Mouse (Mus musculus) cortical plate, adult 2 months (tissue): Measurements from ENCODE around the gene Utp11. TPM values are rescaled to one million over a fixed set of nuclear protein-coding genes. Genes with fewer than 3 reads are reported as not detected.

Source experiments
- H3K27ac ChIP-seq: fragments of 200-500 bp; 2 replicates; pipeline ENCODE4 v1.5.1; 2012; ENCODE audit warnings: low read length, control low read depth, inconsistent platforms; ENCODE audit not compliant: insufficient read depth
- H3K4me1 ChIP-seq: fragments of 200-500 bp; 2 replicates; pipeline ENCODE4 v1.6.1; 2011; ENCODE audit warnings: low read length; ENCODE audit not compliant: control insufficient read depth, insufficient read depth
- H3K4me3 ChIP-seq: fragments of 200-500 bp; 2 replicates; pipeline ENCODE4 v1.5.1; 2011; ENCODE audit warnings: mild to moderate bottlenecking, low read length, control low read depth; ENCODE audit not compliant: insufficient read depth
- CTCF ChIP-seq: fragments of 200-500 bp; IDR thresholded peaks from 2 replicates; pipeline ENCODE4 v1.5.1; 2011; ENCODE audit warnings: mild to moderate bottlenecking, control low read depth, low read length; ENCODE audit not compliant: insufficient read depth; ENCODE audit errors: extremely low read depth
- POLR2A ChIP-seq: fragments of 200-500 bp; IDR thresholded peaks from 2 replicates; pipeline ENCODE4 v1.6.1; 2011; ENCODE audit warnings: mild to moderate bottlenecking, low read length, control low read depth; ENCODE audit not compliant: insufficient read depth; ENCODE audit errors: extremely low read depth
- polyA plus RNA-seq: library from polyadenylated mRNA; depleted of rRNA; stranded (reverse); fragments of >200 nt; gene quantifications from 2 replicates; pipeline ENCODE4 v1.2.3, GENCODE M21; 2012; rRNA removed

The Utp11 gene
- polyA plus RNA-seq, result 18.6 and 19.3 TPM in 2 replicates

GRCm38 (mm10) chr4:124693135-124693894 is at the start of gene Utp11:
Utp11 (minus strand) TSS chr4:124693600.
- Histone ChIP-seq H3K27ac (no peak within 1 kb of the TSS), H3K4me1 (0 out of 2 replicates have a peak, but pooled peaks cover 2% of the 10 kb centered on the region), H3K4me3 (peak within 1 kb of the TSS; percentile 81)
- TF ChIP-seq CTCF (no peak), POLR2A (peak; percentile 64; the same call in 1 of the 2 replicates)

- Histone ChIP-seq H3K4me3 (peak overlapping the region; percentile 76; the same call in 1 of the 2 replicates), H3K27ac (no peak overlapping the region), H3K4me1 (peaks cover 8% of the 10 kb centered on the region)
- TF ChIP-seq CTCF (no peak), POLR2A (no peak)
Measured at GRCm38 (mm10) chr4:124742839-124743238, 49.4 kb upstream of the Utp11 start.

GRCm38 (mm10) chr4:124741376-124742343 is 48.3 kb upstream of the Utp11 start, which contains the start of gene Inpp5b:
Inpp5b (plus strand) TSS chr4:124741850.
- Histone ChIP-seq H3K27ac (peak within 1 kb of the TSS; percentile 9; the same call in 1 of the 2 replicates), H3K4me1 (peaks cover 8% of the 10 kb centered on the region), H3K4me3 (peak within 1 kb of the TSS; percentile 76)
- TF ChIP-seq CTCF, result 0 out of 2 replicates have a peak, but pooled peaks have one; percentile 8
- TF ChIP-seq POLR2A, result peak; percentile 60; the same call in 1 of the 2 replicates

GRCm38 (mm10) chr4:124738783-124739182 is 45.4 kb upstream of the Utp11 start:
- H3K4me1 ChIP-seq, result peaks cover 8% of the 10 kb centered on the region
- H3K4me3 ChIP-seq, result no peak overlapping the region

GRCm38 (mm10) chr4:124738013-124738412 is 44.6 kb upstream of the Utp11 start:
- peak; percentile 18; the same call in 1 of the 2 replicates for TF ChIP-seq CTCF
- TF ChIP-seq POLR2A, result no peak
- peaks cover 5% of the 10 kb centered on the region; the same call in 1 of the 2 replicates for H3K4me1 ChIP-seq
- no peak overlapping the region for H3K4me3 ChIP-seq
- no peak overlapping the region for H3K27ac ChIP-seq

More at GRCm38 (mm10) chr4:124738783-124739182, 45.4 kb upstream of the Utp11 start:
- no peak overlapping the region for H3K27ac ChIP-seq
- TF ChIP-seq POLR2A (no peak), CTCF (no peak)

GRCm38 (mm10) chr4:124737486-124737885 is 44.1 kb upstream of the Utp11 start:
- peaks cover 3% of the 10 kb centered on the region; the same call in 1 of the 2 replicates for H3K4me1 ChIP-seq
- H3K27ac ChIP-seq, result no peak overlapping the region
- TF ChIP-seq POLR2A, result no peak
- no peak for TF ChIP-seq CTCF
- no peak overlapping the region for H3K4me3 ChIP-seq

- Histone ChIP-seq H3K4me1 (peaks cover 1% of the 10 kb centered on the region; the same call in 1 of the 2 replicates), H3K4me3 (no peak overlapping the region), H3K27ac (no peak overlapping the region)
- no peak for TF ChIP-seq POLR2A
- no peak for TF ChIP-seq CTCF
Measured at GRCm38 (mm10) chr4:124736952-124737351, 43.6 kb upstream of the Utp11 start.

- TF ChIP-seq POLR2A, result no peak
- TF ChIP-seq CTCF, result no peak
- no peak overlapping the region for H3K27ac ChIP-seq
- no peaks in the 10 kb centered on the region for H3K4me1 ChIP-seq
- no peak overlapping the region for H3K4me3 ChIP-seq
Measured at GRCm38 (mm10) chr4:124726121-124726520, 32.7 kb upstream of the Utp11 start.

- Histone ChIP-seq H3K27ac (no peak overlapping the region), H3K4me3 (no peak overlapping the region), H3K4me1 (peaks cover 3% of the 10 kb centered on the region; the same call in 1 of the 2 replicates)
- TF ChIP-seq CTCF (no peak), POLR2A (no peak)
Measured at GRCm38 (mm10) chr4:124719101-124719500, 25.7 kb upstream of the Utp11 start.
